Mouse (Mus musculus) A20 (cell line): ENCODE results near the gene Ptpn7.

Source experiments
- DNase-seq: peaks from one replicate; pipeline ENCODE4 v3.0.0-alpha.2; 2011; ENCODE audit warnings: low read depth, low spot score

Ptpn7 gene

DNA sequence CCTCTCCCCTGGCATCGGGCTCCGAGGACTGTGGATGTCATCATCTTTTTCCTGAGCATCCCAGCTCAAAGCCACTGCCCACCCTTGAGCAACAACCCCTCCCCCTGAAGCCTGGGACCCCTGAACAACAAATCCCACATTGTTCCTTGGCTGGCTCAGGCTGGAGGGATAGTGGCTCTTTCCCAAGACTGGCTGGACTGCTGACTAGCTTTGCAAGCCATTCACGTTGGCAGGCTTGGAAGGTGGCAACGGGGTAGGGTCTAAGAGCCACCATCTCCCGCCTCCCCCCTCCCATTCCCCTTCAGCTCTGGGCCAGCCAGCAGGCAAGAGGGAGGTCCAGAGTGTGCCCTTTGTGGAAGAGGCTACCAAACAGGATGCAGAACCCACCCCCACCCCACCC lies 26.1 kb downstream of the Ptpn7 start:
- DNase-seq = no peak

- no peak for DNase-seq
These were observed 26.6 kb downstream of the Ptpn7 start for GRCm38 (mm10) chr1:135159074-135159473.

DNA sequence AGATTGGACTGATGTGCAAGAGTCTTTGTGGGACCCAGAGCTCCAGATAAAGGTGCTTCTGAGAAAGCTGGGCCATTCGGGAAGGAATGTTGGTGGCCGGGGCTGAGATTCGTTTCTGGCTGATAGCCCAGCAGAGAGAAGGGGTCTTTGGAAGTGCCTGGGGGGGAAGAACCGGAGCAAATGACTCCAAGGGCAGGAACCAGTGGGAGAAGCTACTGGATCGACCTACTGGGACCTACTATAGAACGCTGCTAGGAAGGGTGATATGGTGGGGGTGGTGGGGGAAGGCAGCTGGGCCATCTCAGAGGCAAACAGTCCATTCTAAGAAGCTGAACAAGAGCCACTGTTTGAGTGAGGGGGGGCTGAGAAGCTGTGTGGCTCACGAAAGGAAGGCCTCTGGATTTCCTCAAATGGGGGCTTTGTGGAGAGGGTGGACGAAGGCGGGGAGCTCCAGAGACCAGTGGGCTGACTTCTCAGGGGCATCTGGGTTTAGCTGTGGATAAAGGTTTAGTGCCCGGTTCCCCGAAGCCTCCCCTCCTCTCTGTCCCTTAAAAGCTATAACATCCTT lies 27.1 kb downstream of the Ptpn7 start:
- no peak for DNase-seq

DNA sequence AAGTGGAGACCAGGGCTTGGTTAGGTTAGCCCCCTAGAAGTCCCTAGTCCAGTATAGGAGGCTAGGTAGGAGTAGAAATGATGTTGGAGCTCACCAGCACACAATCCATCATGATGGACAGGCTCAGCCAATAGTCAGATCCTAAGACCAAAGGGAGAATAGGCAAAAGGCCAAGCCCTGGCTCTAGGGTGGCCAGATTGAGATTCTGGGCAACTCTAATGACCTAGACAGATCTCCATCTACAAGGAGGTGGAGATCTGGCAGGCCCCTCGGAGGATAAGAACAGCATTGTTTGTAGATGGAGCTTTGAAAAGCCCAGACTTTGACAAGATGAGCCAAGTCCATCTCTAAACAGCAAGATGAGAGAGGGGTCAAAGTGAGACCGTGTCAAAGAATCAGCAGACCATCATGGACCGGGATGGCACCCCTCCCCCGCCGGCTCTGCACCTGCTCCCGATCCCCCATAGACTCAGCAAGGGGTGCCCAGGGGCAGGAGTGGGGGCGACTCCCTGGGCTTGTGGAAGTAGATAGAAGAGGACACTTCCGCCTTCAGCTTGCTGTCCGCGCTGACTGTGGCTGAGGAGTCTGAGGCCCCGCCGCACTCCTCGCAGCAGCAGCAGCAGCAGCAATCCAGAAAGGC lies 28.0 kb downstream of the Ptpn7 start:
- no peak for DNase-seq

DNA sequence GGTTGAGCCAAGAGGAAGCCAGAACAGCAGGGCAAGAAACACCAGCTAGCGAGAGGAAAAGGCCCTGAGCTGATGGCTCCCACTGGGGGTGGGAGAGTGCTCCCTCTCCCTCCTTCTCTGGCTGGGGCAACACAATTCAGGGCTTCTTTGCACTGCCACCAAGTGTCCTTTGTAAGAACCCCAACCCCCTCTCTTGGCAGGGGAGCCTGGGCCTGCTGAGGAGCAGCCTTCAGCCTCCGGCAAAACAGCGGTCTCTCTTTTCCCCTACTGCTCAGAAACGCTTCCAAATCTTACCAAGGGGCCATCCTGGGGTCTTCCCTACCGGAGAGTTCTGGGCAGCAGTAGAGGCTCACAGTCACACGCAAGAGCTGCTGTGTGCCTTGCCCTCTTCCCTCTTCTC lies 30.2 kb downstream of the Ptpn7 start:
- DNase-seq = no peak

DNA sequence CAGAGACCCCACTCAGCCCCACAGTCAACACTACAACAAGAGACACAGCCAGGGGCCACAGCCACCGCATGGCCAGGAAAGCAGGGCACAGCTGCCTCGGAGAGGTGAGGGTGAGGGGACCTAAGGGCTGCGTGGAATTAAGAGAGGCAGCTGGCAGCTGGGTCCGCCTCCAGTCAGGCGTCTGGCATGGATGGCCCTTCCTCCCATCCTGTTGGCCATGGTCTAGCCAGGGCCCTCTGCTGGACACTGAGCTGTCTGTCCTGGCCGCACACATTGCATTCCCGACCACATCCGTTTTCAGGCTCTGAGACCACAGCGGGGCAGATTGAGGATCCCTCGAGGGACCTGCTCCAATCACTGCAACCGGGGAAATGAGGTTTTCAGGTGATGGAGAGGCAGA lies 34.9 kb downstream of the Ptpn7 start, which contains the start of gene Gpr37l1:
Gpr37l1 (minus strand) TSS at position 247 of the 400 bp plus-strand sequence.
- no peak for DNase-seq

GRCm38 (mm10) chr1:135168453-135169200 lies 36.1 kb downstream of the Ptpn7 start:
- DNase-seq = no peak

GRCm38 (mm10) chr1:135169556-135170224 lies 37.2 kb downstream of the Ptpn7 start:
- DNase-seq = no peak

- DNase-seq = no peak
These were observed 37.8 kb downstream of the Ptpn7 start for GRCm38 (mm10) chr1:135170299-135170698.

- peak; percentile 33 for DNase-seq
These were observed 38.7 kb downstream of the Ptpn7 start for GRCm38 (mm10) chr1:135171202-135171601.

- DNase-seq = peak; percentile 59
These were observed 39.5 kb downstream of the Ptpn7 start for GRCm38 (mm10) chr1:135171984-135172383.

GRCm38 (mm10) chr1:135173311-135173710 lies 40.8 kb downstream of the Ptpn7 start:
- no peak for DNase-seq

- no peak for DNase-seq
These were observed 42.7 kb downstream of the Ptpn7 start for GRCm38 (mm10) chr1:135175176-135175575.

GRCm38 (mm10) chr1:135177724-135178123 lies 45.2 kb downstream of the Ptpn7 start:
- no peak for DNase-seq

DNA sequence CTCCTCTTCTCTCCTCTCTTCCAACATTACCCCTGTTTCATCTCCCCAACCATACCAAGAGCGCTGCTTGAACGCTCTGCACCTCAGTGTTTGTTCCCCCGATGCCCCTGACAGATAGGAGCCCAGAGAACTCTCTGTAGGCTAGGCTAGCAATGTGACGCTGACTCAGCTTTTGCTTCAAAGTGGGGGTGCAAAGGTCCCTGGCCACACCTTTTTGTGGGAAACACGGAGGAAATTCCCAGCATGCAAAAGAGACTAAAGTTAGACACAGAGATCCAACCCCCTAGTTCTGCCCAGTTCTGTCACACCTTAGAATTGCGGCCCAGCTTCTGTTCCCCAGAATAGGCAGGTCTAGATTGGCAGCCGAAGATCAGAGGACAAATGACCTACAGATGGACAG lies 46.4 kb downstream of the Ptpn7 start:
- DNase-seq = no peak

DNA sequence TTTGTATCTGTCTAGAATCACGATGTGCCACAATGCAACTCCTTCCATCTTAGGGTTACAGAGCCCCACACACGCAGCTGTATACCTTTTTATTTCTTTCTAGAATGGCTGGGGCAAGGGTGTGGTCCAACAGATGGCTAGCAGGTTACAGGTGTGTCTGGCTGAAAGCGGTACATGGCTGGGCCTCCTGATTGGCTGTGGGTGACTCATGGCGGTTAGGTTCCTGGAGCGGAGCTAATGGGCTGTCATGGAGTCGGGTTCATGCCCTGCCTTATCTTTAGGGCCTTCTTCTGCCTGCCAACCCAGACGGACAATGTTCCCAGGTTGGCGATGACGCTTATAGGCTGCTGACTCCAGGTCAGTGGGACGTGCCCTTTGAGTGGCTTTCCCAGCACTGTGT lies 48.3 kb downstream of the Ptpn7 start:
- no peak for DNase-seq

- no peak for DNase-seq
These were observed 48.8 kb downstream of the Ptpn7 start for GRCm38 (mm10) chr1:135181275-135181674.

GRCm38 (mm10) chr1:135181880-135182623 lies 49.6 kb downstream of the Ptpn7 start:
- no peak for DNase-seq

DNA sequence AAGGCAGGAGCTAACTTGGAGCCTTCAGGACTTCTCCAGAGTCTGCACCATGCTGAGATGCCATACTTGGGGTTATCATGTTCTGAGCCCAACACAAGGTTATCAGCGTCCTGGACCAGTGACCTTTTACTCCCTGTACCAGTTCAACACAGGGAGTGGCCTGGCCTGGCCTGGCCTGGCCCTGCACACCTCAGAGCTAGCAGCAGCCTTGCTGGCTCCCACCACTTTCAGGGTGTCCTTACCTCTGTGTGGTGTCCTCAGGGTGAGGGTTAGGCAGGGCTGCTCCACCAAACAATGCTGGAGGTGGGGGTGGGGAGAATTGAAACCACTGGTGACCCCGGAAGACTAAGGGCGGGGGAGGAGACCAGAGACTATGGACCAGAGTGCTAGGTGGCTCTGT lies 50.5 kb downstream of the Ptpn7 start:
- DNase-seq = no peak

GRCm38 (mm10) chr1:135183448-135183847 lies 50.9 kb downstream of the Ptpn7 start:
- DNase-seq = no peak

GRCm38 (mm10) chr1:135183941-135184570 lies 51.6 kb downstream of the Ptpn7 start:
- no peak for DNase-seq
